Mouse (Mus musculus): Measurements from ENCODE around the gene Cry1. TPM values are rescaled to one million over a fixed set of nuclear protein-coding genes. Genes with fewer than 3 reads are reported as not detected.

Cry1 gene
- polyA plus RNA-seq, 1 experiment from 2014 or later, result 23.4 TPM

GRCm38 (mm10) chr10:85183619-85184018, 1.2 kb downstream of the Cry1 start:
- H3K9ac ChIP-seq (ENCODE audit: low read length), result peak overlapping the region; percentile 74
- peak overlapping the region; percentile 89 for H3K4me3 ChIP-seq (ENCODE audit: low read depth, low read length)
- H3K4me2 ChIP-seq (ENCODE audit: low read length), result peak overlapping the region; percentile 100
- DNase-seq (ENCODE audit: low spot score), result peak; percentile 95
- H3K36me3 ChIP-seq (ENCODE audit: control insufficient read depth, insufficient read depth, low read length), result no peaks in the 10 kb centered on the region
- H3K27ac ChIP-seq (ENCODE audit: low read depth, low read length), result no peak overlapping the region
- H3K27me3 ChIP-seq (replicated peaks; ENCODE audit: control insufficient read depth, insufficient read depth, low read length), result no peaks in the 10 kb centered on the region
- peak; percentile 13; the same call in 1 of the 2 replicates for ATAC-seq
- WGBS, result under 1% methylated on average over 11 of the region's 11 CpGs
- H3K9me3 ChIP-seq (replicated peaks; ENCODE audit: control insufficient read depth, low read length), result no peaks in the 10 kb centered on the region
- peaks cover 6% of the 10 kb centered on the region; the same call in 1 of the 2 replicates for H3K4me1 ChIP-seq (ENCODE audit: control insufficient read depth, insufficient read depth, low read length)

GRCm38 (mm10) chr10:85182766-85183165, 2.1 kb downstream of the Cry1 start:
- no peak for ATAC-seq

GRCm38 (mm10) chr10:85176640-85177039, 8.2 kb downstream of the Cry1 start:
- Histone ChIP-seq H3K4me3 (ENCODE audit: low read depth, low read length) (no peak overlapping the region), H3K4me2 (ENCODE audit: low read length) (no peak overlapping the region), H3K27ac (ENCODE audit: low read depth, low read length) (no peak overlapping the region), H3K27me3 (replicated peaks; ENCODE audit: control insufficient read depth, insufficient read depth, low read length) (no peaks in the 10 kb centered on the region), H3K4me1 (ENCODE audit: control insufficient read depth, insufficient read depth, low read length) (no peaks in the 10 kb centered on the region), H3K9ac (ENCODE audit: low read length) (no peak overlapping the region), H3K9me3 (replicated peaks; ENCODE audit: control insufficient read depth, low read length) (no peaks in the 10 kb centered on the region), H3K36me3 (ENCODE audit: control insufficient read depth, insufficient read depth, low read length) (no peaks in the 10 kb centered on the region)
- no peak for DNase-seq (ENCODE audit: low spot score)
- WGBS, result 76% methylated on average over 2 of the region's 2 CpGs
- ATAC-seq, result no peak

More at GRCm38 (mm10) chr10:85182766-85183165, 2.1 kb downstream of the Cry1 start:
- Histone ChIP-seq H3K4me2 (ENCODE audit: low read length) (peak overlapping the region; percentile 100), H3K36me3 (ENCODE audit: control insufficient read depth, insufficient read depth, low read length) (no peaks in the 10 kb centered on the region), H3K27ac (ENCODE audit: low read depth, low read length) (no peak overlapping the region), H3K9me3 (replicated peaks; ENCODE audit: control insufficient read depth, low read length) (no peaks in the 10 kb centered on the region), H3K4me1 (ENCODE audit: control insufficient read depth, insufficient read depth, low read length) (peaks cover 6% of the 10 kb centered on the region; the same call in 1 of the 2 replicates), H3K9ac (ENCODE audit: low read length) (peak overlapping the region; percentile 52; the same call in 1 of the 2 replicates), H3K27me3 (replicated peaks; ENCODE audit: control insufficient read depth, insufficient read depth, low read length) (no peaks in the 10 kb centered on the region), H3K4me3 (ENCODE audit: low read depth, low read length) (peak overlapping the region; percentile 89; the same call in 1 of the 2 replicates)
- whole genome bisulfite sequencing, result 81% methylated on average over 10 of the region's 10 CpGs
- no peak for DNase-seq (ENCODE audit: low spot score)

- WGBS, result 82% methylated on average over 5 of the region's 5 CpGs
- no peaks in the 10 kb centered on the region for H3K27me3 ChIP-seq (replicated peaks; ENCODE audit: control insufficient read depth, insufficient read depth, low read length)
- ATAC-seq, result no peak
Observed at GRCm38 (mm10) chr10:85165306-85165705, 19.6 kb downstream of the Cry1 start.

GRCm38 (mm10) chr10:85164791-85165190, 20.1 kb downstream of the Cry1 start:
- H3K27ac ChIP-seq (ENCODE audit: low read depth, low read length), result no peak overlapping the region
- H3K27me3 ChIP-seq (replicated peaks; ENCODE audit: control insufficient read depth, insufficient read depth, low read length), result no peaks in the 10 kb centered on the region
- H3K9ac ChIP-seq (ENCODE audit: low read length), result no peak overlapping the region
- no peaks in the 10 kb centered on the region for H3K9me3 ChIP-seq (replicated peaks; ENCODE audit: control insufficient read depth, low read length)
- WGBS, result 86% methylated on average over 13 of the region's 13 CpGs
- no peak for DNase-seq (ENCODE audit: low spot score)
- H3K4me3 ChIP-seq (ENCODE audit: low read depth, low read length), result no peak overlapping the region
- H3K4me2 ChIP-seq (ENCODE audit: low read length), result no peak overlapping the region
- no peaks in the 10 kb centered on the region for H3K4me1 ChIP-seq (ENCODE audit: control insufficient read depth, insufficient read depth, low read length)
- no peaks in the 10 kb centered on the region for H3K36me3 ChIP-seq (ENCODE audit: control insufficient read depth, insufficient read depth, low read length)
- ATAC-seq, result no peak

More at GRCm38 (mm10) chr10:85165306-85165705, 19.6 kb downstream of the Cry1 start:
- H3K27ac ChIP-seq (ENCODE audit: low read depth, low read length), result no peak overlapping the region
- H3K36me3 ChIP-seq (ENCODE audit: control insufficient read depth, insufficient read depth, low read length), result no peaks in the 10 kb centered on the region
- no peaks in the 10 kb centered on the region for H3K4me1 ChIP-seq (ENCODE audit: control insufficient read depth, insufficient read depth, low read length)
- H3K9ac ChIP-seq (ENCODE audit: low read length), result no peak overlapping the region
- no peak overlapping the region for H3K4me3 ChIP-seq (ENCODE audit: low read depth, low read length)
- H3K9me3 ChIP-seq (replicated peaks; ENCODE audit: control insufficient read depth, low read length), result no peaks in the 10 kb centered on the region
- no peak overlapping the region for H3K4me2 ChIP-seq (ENCODE audit: low read length)
- DNase-seq (ENCODE audit: low spot score), result no peak

- ATAC-seq (no peak), DNase-seq (ENCODE audit: low spot score) (peak; percentile 47)
- no peak overlapping the region for H3K9ac ChIP-seq (ENCODE audit: low read length)
- H3K27me3 ChIP-seq (replicated peaks; ENCODE audit: control insufficient read depth, insufficient read depth, low read length), result no peaks in the 10 kb centered on the region
- WGBS, result 81% methylated on average over 5 of the region's 5 CpGs
- no peak overlapping the region for H3K27ac ChIP-seq (ENCODE audit: low read depth, low read length)
- H3K4me2 ChIP-seq (ENCODE audit: low read length), result no peak overlapping the region
- H3K36me3 ChIP-seq (ENCODE audit: control insufficient read depth, insufficient read depth, low read length), result no peaks in the 10 kb centered on the region
- H3K4me3 ChIP-seq (ENCODE audit: low read depth, low read length), result no peak overlapping the region
- H3K9me3 ChIP-seq (replicated peaks; ENCODE audit: control insufficient read depth, low read length), result no peaks in the 10 kb centered on the region
- no peaks in the 10 kb centered on the region for H3K4me1 ChIP-seq (ENCODE audit: control insufficient read depth, insufficient read depth, low read length)
Observed at GRCm38 (mm10) chr10:85161745-85162351, 23.0 kb downstream of the Cry1 start.

GRCm38 (mm10) chr10:85159989-85160619, 24.8 kb downstream of the Cry1 start:
- no peak overlapping the region for H3K9ac ChIP-seq (ENCODE audit: low read length)
- H3K9me3 ChIP-seq (replicated peaks; ENCODE audit: control insufficient read depth, low read length), result no peaks in the 10 kb centered on the region
- H3K4me3 ChIP-seq (ENCODE audit: low read depth, low read length), result no peak overlapping the region
- no peak for DNase-seq (ENCODE audit: low spot score)
- H3K27ac ChIP-seq (ENCODE audit: low read depth, low read length), result no peak overlapping the region
- 95% methylated on average over 1 of the region's 1 CpGs for WGBS
- no peaks in the 10 kb centered on the region for H3K27me3 ChIP-seq (replicated peaks; ENCODE audit: control insufficient read depth, insufficient read depth, low read length)
- H3K4me2 ChIP-seq (ENCODE audit: low read length), result no peak overlapping the region
- no peaks in the 10 kb centered on the region for H3K4me1 ChIP-seq (ENCODE audit: control insufficient read depth, insufficient read depth, low read length)
- H3K36me3 ChIP-seq (ENCODE audit: control insufficient read depth, insufficient read depth, low read length), result no peaks in the 10 kb centered on the region
- ATAC-seq, result no peak

GRCm38 (mm10) chr10:85157451-85157850, 27.4 kb downstream of the Cry1 start:
- no peaks in the 10 kb centered on the region for H3K36me3 ChIP-seq (ENCODE audit: control insufficient read depth, insufficient read depth, low read length)
- H3K9me3 ChIP-seq (replicated peaks; ENCODE audit: control insufficient read depth, low read length), result no peaks in the 10 kb centered on the region
- H3K4me1 ChIP-seq (ENCODE audit: control insufficient read depth, insufficient read depth, low read length), result no peaks in the 10 kb centered on the region
- H3K27me3 ChIP-seq (replicated peaks; ENCODE audit: control insufficient read depth, insufficient read depth, low read length), result no peaks in the 10 kb centered on the region
- H3K27ac ChIP-seq (ENCODE audit: low read depth, low read length), result no peak overlapping the region
- no peak overlapping the region for H3K4me2 ChIP-seq (ENCODE audit: low read length)
- DNase-seq (ENCODE audit: low spot score), result no peak
- H3K9ac ChIP-seq (ENCODE audit: low read length), result no peak overlapping the region
- no peak overlapping the region for H3K4me3 ChIP-seq (ENCODE audit: low read depth, low read length)
- ATAC-seq, result no peak
- 90% methylated on average over 7 of the region's 7 CpGs for WGBS

GRCm38 (mm10) chr10:85154195-85154594, 30.7 kb downstream of the Cry1 start:
- Histone ChIP-seq H3K9ac (ENCODE audit: low read length) (no peak overlapping the region), H3K4me3 (ENCODE audit: low read depth, low read length) (no peak overlapping the region), H3K36me3 (ENCODE audit: control insufficient read depth, insufficient read depth, low read length) (0 out of 2 replicates have a peak, but pooled peaks cover 3% of the 10 kb centered on the region), H3K4me2 (ENCODE audit: low read length) (no peak overlapping the region), H3K4me1 (ENCODE audit: control insufficient read depth, insufficient read depth, low read length) (no peaks in the 10 kb centered on the region), H3K27me3 (replicated peaks; ENCODE audit: control insufficient read depth, insufficient read depth, low read length) (no peaks in the 10 kb centered on the region), H3K27ac (ENCODE audit: low read depth, low read length) (no peak overlapping the region), H3K9me3 (replicated peaks; ENCODE audit: control insufficient read depth, low read length) (no peaks in the 10 kb centered on the region)
- WGBS, result 10% methylated on average over 2 of the region's 2 CpGs
- no peak for ATAC-seq
- peak; percentile 76 for DNase-seq (ENCODE audit: low spot score)
